Mouse (Mus musculus) intestine, embryonic 16.5 days (tissue): Measurements from ENCODE around the gene Ankrd28. TPM values are rescaled to one million over a fixed set of nuclear protein-coding genes. Genes with fewer than 3 reads are reported as not detected.

Source experiments
- ATAC-seq: fragments of 200-750 bp; cut with Nextera tagmentation; 2 replicates; pipeline ENCODE4 v1.8.0; 2017; ENCODE audit warnings: moderate TSS enrichment, moderate library complexity
- H3K27ac ChIP-seq: fragments of 300-500 bp; sonication (generic); 2 replicates; pipeline ENCODE4 v1.5.1; 2014; ENCODE audit warnings: mild to moderate bottlenecking, low read length
- H3K27me3 ChIP-seq: fragments of 300-500 bp; sonication (generic); replicated peaks from 2 replicates; pipeline ENCODE4 v1.6.1; 2014; ENCODE audit warnings: low read length, control low read depth, mixed read lengths; ENCODE audit not compliant: control insufficient read depth, insufficient read depth
- H3K36me3 ChIP-seq: fragments of 300-500 bp; sonication (generic); 2 replicates; pipeline ENCODE4 v1.6.1; 2014; ENCODE audit warnings: low read length, control low read depth; ENCODE audit not compliant: control insufficient read depth, insufficient read depth
- H3K4me1 ChIP-seq: fragments of 300-500 bp; sonication (generic); 2 replicates; pipeline ENCODE4 v1.6.1; 2014; ENCODE audit warnings: low read length, control low read depth, mixed read lengths; ENCODE audit not compliant: control insufficient read depth, insufficient read depth
- H3K4me2 ChIP-seq: fragments of 300-500 bp; sonication (generic); 2 replicates; pipeline ENCODE4 v1.6.1; 2014; ENCODE audit warnings: low read depth, low read length, control low read depth
- H3K4me3 ChIP-seq: fragments of 300-500 bp; sonication (generic); 2 replicates; pipeline ENCODE4 v1.5.1; 2014; ENCODE audit warnings: mild to moderate bottlenecking, low read length
- H3K9ac ChIP-seq: fragments of 300-500 bp; sonication (generic); 2 replicates; pipeline ENCODE4 v1.6.1; 2014; ENCODE audit warnings: low read depth, low read length
- H3K9me3 ChIP-seq: fragments of 300-500 bp; sonication (generic); 2 replicates; pipeline ENCODE4 v1.6.1; 2016; ENCODE audit warnings: low read length, control low read depth; ENCODE audit not compliant: control insufficient read depth
- WGBS: fragments of 180-500 bp; shearing (Covaris S2); extraction: QIAGEN DNeasy Blood & Tissue Kit; methylation state at CpG from one replicate; pipeline ENCODE4 v1.1.7; 2014; 5-methylcytosine and 5-hydroxymethylcytosine counted together
- polyA plus RNA-seq: library from polyadenylated mRNA; unstranded; fragments of >200 nt; fragmentation: Nextera tagmentation; extraction: Ambion mirVana; gene quantifications from 2 replicates; pipeline ENCODE4 v1.2.1, GENCODE M21; 2015

Ankrd28 gene
- polyA plus RNA-seq, 1 experiment from 2014 or later = 5.1 TPM

- no peaks in the 10 kb centered on the region for H3K9me3 ChIP-seq
- WGBS = 55% methylated on average over 7 of the region's 7 CpGs
- no peaks in the 10 kb centered on the region for H3K27me3 ChIP-seq
- H3K27ac ChIP-seq = peak overlapping the region; percentile 74
- no peaks in the 10 kb centered on the region for H3K36me3 ChIP-seq
- H3K4me2 ChIP-seq = no peak overlapping the region
- no peak overlapping the region for H3K4me3 ChIP-seq
- ATAC-seq = no peak
- H3K4me1 ChIP-seq = peaks cover 60% of the 10 kb centered on the region
- H3K9ac ChIP-seq = no peak overlapping the region
These were observed 169.9 kb downstream of the Ankrd28 start for GRCm38 (mm10) chr14:31660312-31661093.

DNA sequence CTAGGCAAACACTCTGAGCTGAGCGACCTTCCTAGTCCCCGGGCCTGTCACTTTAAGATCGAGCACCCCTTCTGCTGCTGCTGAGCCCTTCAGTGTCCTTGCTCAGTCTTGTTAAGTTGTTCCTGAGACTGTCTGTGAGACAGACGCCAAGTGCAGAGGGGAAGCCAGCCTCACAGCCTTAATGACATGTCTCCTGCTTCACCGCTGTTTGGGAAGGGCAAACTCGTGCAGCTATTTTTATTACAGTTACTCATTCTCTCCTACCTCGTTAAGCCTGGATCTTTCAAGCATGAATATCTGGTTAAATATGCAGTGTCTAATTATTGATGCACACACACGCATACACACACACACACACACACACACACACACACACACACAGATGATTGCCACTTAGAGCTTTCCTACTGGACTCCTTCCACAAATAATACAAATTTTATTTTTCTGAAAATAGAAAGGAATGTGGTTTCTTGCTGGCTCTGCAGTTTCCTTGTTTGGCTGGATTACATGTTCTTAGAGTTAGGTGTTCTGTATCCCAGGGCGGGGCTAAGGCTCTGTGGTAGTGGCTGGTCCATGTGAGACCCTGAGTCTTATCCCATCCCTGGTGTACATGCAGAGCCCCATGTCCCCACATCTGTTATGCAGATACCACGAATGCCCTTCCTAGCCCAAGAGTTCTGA is 170.8 kb downstream of the Ankrd28 start:
- Histone ChIP-seq H3K4me1 (peaks cover 52% of the 10 kb centered on the region), H3K36me3 (no peaks in the 10 kb centered on the region), H3K4me2 (no peak overlapping the region), H3K27me3 (no peaks in the 10 kb centered on the region), H3K9ac (0 out of 2 replicates have a peak overlapping the region, but pooled peaks have one; percentile 2), H3K9me3 (no peaks in the 10 kb centered on the region), H3K4me3 (no peak overlapping the region), H3K27ac (peak overlapping the region; percentile 74)
- 0 out of 2 replicates have a peak, but pooled peaks have one; percentile 5 for ATAC-seq
- WGBS = 49% methylated on average over 10 of the region's 10 CpGs

- ATAC-seq = no peak
- no peak overlapping the region for H3K9ac ChIP-seq
- 89% methylated on average over 8 of the region's 8 CpGs for WGBS
- H3K27me3 ChIP-seq = no peaks in the 10 kb centered on the region
- no peak overlapping the region for H3K27ac ChIP-seq
- no peak overlapping the region for H3K4me3 ChIP-seq
- no peaks in the 10 kb centered on the region for H3K9me3 ChIP-seq
- H3K36me3 ChIP-seq = no peaks in the 10 kb centered on the region
- H3K4me2 ChIP-seq = no peak overlapping the region
- peaks cover 40% of the 10 kb centered on the region for H3K4me1 ChIP-seq
These were observed 172.2 kb downstream of the Ankrd28 start for GRCm38 (mm10) chr14:31658126-31658680.

GRCm38 (mm10) chr14:31656857-31657645 is 173.4 kb downstream of the Ankrd28 start:
- Histone ChIP-seq H3K27me3 (no peaks in the 10 kb centered on the region), H3K9ac (no peak overlapping the region), H3K4me3 (no peak overlapping the region), H3K27ac (0 out of 2 replicates have a peak overlapping the region, but pooled peaks have one; percentile 19), H3K4me2 (no peak overlapping the region), H3K36me3 (no peaks in the 10 kb centered on the region), H3K4me1 (peaks cover 28% of the 10 kb centered on the region), H3K9me3 (no peaks in the 10 kb centered on the region)
- WGBS = 23% methylated on average over 5 of the region's 5 CpGs
- 0 out of 2 replicates have a peak, but pooled peaks have one; percentile 9 for ATAC-seq

DNA sequence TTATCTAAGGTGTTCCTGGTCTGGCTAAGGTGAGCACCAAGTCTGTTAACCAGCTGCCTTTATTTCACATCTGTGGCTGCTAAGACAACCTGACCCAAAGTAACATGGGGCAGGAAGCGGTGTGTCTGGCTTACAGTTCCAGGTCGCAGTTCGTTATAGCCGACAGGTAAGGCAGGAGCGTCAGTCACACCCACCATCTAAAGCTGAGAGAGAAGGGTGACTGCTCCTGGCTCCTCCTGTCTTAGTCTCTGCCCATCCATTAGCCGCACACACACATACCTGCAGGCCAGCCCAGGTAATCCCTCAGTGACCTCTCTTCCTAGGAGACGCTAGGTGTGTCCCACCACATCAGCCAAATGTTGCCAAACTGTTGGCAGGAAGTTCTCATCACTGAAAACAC is 174.1 kb downstream of the Ankrd28 start:
- no peaks in the 10 kb centered on the region for H3K27me3 ChIP-seq
- H3K9me3 ChIP-seq = no peaks in the 10 kb centered on the region
- 74% methylated on average over 7 of the region's 7 CpGs for WGBS
- H3K36me3 ChIP-seq = no peaks in the 10 kb centered on the region
- H3K27ac ChIP-seq = no peak overlapping the region
- no peak overlapping the region for H3K4me2 ChIP-seq
- peaks cover 24% of the 10 kb centered on the region for H3K4me1 ChIP-seq
- ATAC-seq = no peak
- H3K4me3 ChIP-seq = no peak overlapping the region
- no peak overlapping the region for H3K9ac ChIP-seq

GRCm38 (mm10) chr14:31655406-31655805 is 175.0 kb downstream of the Ankrd28 start:
- Histone ChIP-seq H3K4me3 (no peak overlapping the region), H3K4me1 (peaks cover 19% of the 10 kb centered on the region)
- ATAC-seq = no peak

DNA sequence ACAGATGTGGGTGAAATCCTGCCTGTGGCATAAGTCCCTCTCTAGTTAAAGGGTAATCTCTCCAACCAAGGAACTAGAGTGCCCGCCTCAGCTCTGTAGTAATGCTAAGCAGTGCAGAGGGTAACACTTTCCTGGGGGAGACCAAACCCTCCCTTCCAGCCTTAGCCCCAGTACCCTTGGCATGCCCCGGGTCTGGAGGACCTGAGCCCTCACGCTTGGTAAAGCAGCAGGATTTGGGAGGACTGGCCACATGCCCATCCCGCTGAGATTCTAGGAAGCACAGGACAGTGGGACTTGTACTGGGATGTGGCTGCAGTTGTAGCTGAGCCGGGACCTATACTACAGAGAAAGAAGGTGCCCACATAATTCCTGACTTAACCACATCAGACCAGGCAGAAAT is 175.6 kb downstream of the Ankrd28 start:
- Histone ChIP-seq H3K4me2 (no peak overlapping the region), H3K9me3 (no peaks in the 10 kb centered on the region), H3K27ac (no peak overlapping the region), H3K4me3 (no peak overlapping the region), H3K9ac (no peak overlapping the region), H3K36me3 (no peaks in the 10 kb centered on the region), H3K27me3 (no peaks in the 10 kb centered on the region), H3K4me1 (peaks cover 13% of the 10 kb centered on the region)
- 86% methylated on average over 5 of the region's 5 CpGs for WGBS
- no peak for ATAC-seq

More at GRCm38 (mm10) chr14:31655406-31655805, 175.0 kb downstream of the Ankrd28 start:
- WGBS = 84% methylated on average over 14 of the region's 14 CpGs
- Histone ChIP-seq H3K27ac (no peak overlapping the region), H3K27me3 (no peaks in the 10 kb centered on the region), H3K4me2 (no peak overlapping the region), H3K9ac (no peak overlapping the region), H3K36me3 (no peaks in the 10 kb centered on the region), H3K9me3 (no peaks in the 10 kb centered on the region)

- Histone ChIP-seq H3K4me1 (peaks cover 8% of the 10 kb centered on the region; the same call in 1 of the 2 replicates), H3K27me3 (no peaks in the 10 kb centered on the region), H3K9ac (no peak overlapping the region), H3K36me3 (no peaks in the 10 kb centered on the region), H3K27ac (no peak overlapping the region), H3K4me2 (no peak overlapping the region), H3K9me3 (no peaks in the 10 kb centered on the region), H3K4me3 (no peak overlapping the region)
- no peak for ATAC-seq
- 75% methylated on average over 14 of the region's 14 CpGs for WGBS
These were observed 177.2 kb downstream of the Ankrd28 start for GRCm38 (mm10) chr14:31653101-31653875.
